Mouse (Mus musculus): ENCODE measurements around the gene Oas1a.
"Not testable (repeated sequence)": the region's sequence is repeated elsewhere in the genome, so short reads cannot be mapped to it uniquely, and the experiment has no call there.

The Oas1a gene
- long read RNA-seq, experiment 1, transcript Oas1a-201 (7 exons, 1,885 nt) = major isoform, 8 of 12 reads
- long read RNA-seq, experiment 1, partial matches to known transcripts = 1 of 12 reads
- long read RNA-seq, experiment 1, other reads (novel, unspliced or antisense) = 3 of 12 reads
- long read RNA-seq, experiment 2, transcript Oas1a-201 (7 exons, 1,885 nt) = major isoform, 14 of 18 reads
- long read RNA-seq, experiment 2, partial matches to known transcripts = 3 of 18 reads
- long read RNA-seq, experiment 2, other reads (novel, unspliced or antisense) = 1 of 18 reads

GRCm38 (mm10) chr5:120906791-120907733, at the start of gene Oas1a:
Oas1a (minus strand) TSS chr5:120907521.
- intact Hi-C loops (cut with DNase I) = not testable (repeated sequence)

- intact Hi-C loops (cut with DNase I) = loop anchor here (10.0 kb wide), 1 partner anchor 221 kb away; no protein-coding TSS in a partner anchor
Measured at GRCm38 (mm10) chr5:120953974-120954373, 46.7 kb upstream of the Oas1a start.

- intact Hi-C loops (cut with DNase I) = loop anchor here (10.0 kb wide), 1 partner anchor 222 kb away; no protein-coding TSS in a partner anchor
Measured at GRCm38 (mm10) chr5:120952242-120952770, 45.0 kb upstream of the Oas1a start.

GRCm38 (mm10) chr5:120942076-120942475, 34.8 kb upstream of the Oas1a start:
- intact Hi-C loops (cut with DNase I) = no loop called here

- intact Hi-C loops (cut with DNase I) = no loop called here
Measured at GRCm38 (mm10) chr5:120938586-120938985, 31.3 kb upstream of the Oas1a start.

GRCm38 (mm10) chr5:120937841-120938240, 30.5 kb upstream of the Oas1a start:
- intact Hi-C loops (cut with DNase I) = no loop called here

- intact Hi-C loops (cut with DNase I) = loop anchor here (5.0 kb wide), 1 partner anchor 117 kb away; no protein-coding TSS in a partner anchor
Measured at GRCm38 (mm10) chr5:120933966-120934365, 26.6 kb upstream of the Oas1a start.

- intact Hi-C loops (cut with DNase I) = no loop called here
Measured at GRCm38 (mm10) chr5:120927036-120927435, 19.7 kb upstream of the Oas1a start.

GRCm38 (mm10) chr5:120926311-120926710, 19.0 kb upstream of the Oas1a start:
- intact Hi-C loops (cut with DNase I) = not testable (repeated sequence)

- intact Hi-C loops (cut with DNase I) = not testable (repeated sequence)
Measured at GRCm38 (mm10) chr5:120924520-120924919, 17.2 kb upstream of the Oas1a start.

- intact Hi-C loops (cut with DNase I) = no loop called here
Measured at GRCm38 (mm10) chr5:120923969-120924368, 16.6 kb upstream of the Oas1a start.

- intact Hi-C loops (cut with DNase I) = no loop called here
Measured at GRCm38 (mm10) chr5:120920296-120920695, 13.0 kb upstream of the Oas1a start.

GRCm38 (mm10) chr5:120919156-120919935, 12.0 kb upstream of the Oas1a start:
- intact Hi-C loops (cut with DNase I) = not testable (repeated sequence)

- intact Hi-C loops (cut with DNase I) = not testable (repeated sequence)
Measured at GRCm38 (mm10) chr5:120914204-120914603, 6.9 kb upstream of the Oas1a start, which contains the start of gene Oas1d. Oas1d (plus strand) TSS chr5:120914536.

- intact Hi-C loops (cut with DNase I) = no loop called here
Measured at GRCm38 (mm10) chr5:120908196-120908920, 1.0 kb upstream of the Oas1a start.

- intact Hi-C loops (cut with DNase I) = no loop called here
Measured at GRCm38 (mm10) chr5:120902056-120902455, 5.3 kb downstream of the Oas1a start.

- intact Hi-C loops (cut with DNase I) = no loop called here
Measured at GRCm38 (mm10) chr5:120900666-120901065, 6.7 kb downstream of the Oas1a start.

GRCm38 (mm10) chr5:120898726-120899125, 8.6 kb downstream of the Oas1a start:
- intact Hi-C loops (cut with DNase I) = no loop called here

GRCm38 (mm10) chr5:120898307-120898706, 9.0 kb downstream of the Oas1a start:
- intact Hi-C loops (cut with DNase I) = no loop called here

- intact Hi-C loops (cut with DNase I) = no loop called here
Measured at GRCm38 (mm10) chr5:120895231-120895900, 12.0 kb downstream of the Oas1a start.
